Mouse (Mus musculus) kidney, postnatal 36 days (tissue): ENCODE measurements around the gene Ephx1.
"Not testable (repeated sequence)": the region's sequence is repeated elsewhere in the genome, so short reads cannot be mapped to it uniquely, and the experiment has no call there.

ENCODE experiments used
- DNase-seq, 2 experiments: peaks; one replicate each; pipeline ENCODE4 v3.0.0; 2021 to 2022; ENCODE audit warnings: mixed read lengths in 2 of 2

The Ephx1 gene

DNA sequence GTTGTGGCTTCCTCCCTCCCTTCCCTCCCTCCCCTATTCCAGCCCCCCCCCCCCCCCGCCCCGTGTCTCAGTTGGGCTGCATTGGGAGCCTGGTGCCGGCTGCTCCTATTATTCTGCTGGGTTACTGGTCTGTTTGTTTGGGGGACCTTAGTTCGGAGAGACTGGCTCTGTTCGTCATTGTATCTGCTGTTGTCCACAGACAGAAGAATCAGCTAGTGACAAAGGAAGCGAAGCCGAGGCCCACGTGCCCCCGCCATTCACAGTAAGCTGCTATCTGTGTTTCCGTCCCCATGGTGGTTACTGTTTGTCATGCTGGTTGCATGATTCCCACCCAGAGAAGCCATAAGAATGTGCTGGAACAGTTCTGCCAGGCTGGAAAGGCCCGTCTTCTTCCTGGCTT lies 47.8 kb downstream of the Ephx1 start:
- DNase-seq = no peak

DNA sequence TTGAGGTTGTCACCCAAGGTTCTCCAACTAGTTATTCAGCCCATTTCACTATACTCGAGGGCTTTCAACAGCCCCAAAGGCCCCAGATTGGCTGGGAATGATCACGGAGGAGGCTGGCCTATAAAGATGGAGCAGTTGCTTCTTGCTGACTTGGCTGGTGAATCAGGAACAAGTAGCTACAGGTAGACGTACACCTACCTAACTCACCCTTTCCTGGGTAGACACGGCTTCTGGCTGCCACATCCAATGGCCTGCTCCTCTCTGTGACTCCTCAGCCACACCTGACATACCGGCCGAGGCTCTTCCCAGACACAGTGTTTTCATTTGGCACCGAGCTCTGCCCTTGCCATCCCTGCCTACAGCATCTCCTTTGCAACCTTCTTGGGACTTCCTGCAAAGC lies 53.4 kb downstream of the Ephx1 start:
- DNase-seq = no peak

DNA sequence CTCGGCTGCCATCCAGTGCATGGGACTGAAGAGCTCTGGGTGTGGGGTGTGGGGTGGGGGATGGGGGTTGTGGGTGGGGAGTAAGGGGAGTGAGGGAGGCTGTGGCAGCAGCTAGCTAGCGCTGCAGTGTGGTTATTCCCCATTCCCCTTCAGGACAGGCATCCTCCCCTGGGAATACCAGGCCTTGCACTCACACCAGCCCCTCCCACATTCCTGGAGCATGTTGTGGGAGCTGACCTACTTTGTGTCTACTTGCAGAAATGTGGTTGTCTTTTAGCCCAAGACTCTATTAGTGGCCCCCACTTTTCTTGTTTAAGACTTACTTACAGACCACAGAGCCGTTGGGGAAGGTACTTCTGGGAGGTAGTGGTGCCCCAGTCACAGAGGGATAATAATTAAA lies 54.2 kb downstream of the Ephx1 start:
- peak; percentile 43 to 44 for DNase-seq

DNA sequence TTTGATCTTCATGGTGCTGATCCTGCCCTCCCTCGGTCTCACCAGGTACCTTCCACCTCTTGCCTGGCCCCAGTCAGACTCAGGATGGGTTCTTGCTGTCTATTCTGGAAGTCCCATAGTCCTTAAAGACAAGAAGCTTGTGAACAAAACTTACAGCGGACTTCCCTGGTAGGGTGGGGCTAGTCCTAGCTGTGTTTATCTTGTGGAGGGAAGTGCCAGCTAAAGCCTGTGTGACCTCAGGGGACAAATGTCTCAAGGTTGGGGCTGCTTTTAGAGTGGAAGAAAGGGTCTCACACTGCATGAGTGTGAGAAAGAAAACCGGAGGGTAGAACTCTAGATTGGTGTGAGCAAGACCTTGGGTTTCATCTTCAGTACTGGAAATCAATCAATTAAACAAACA lies 54.9 kb downstream of the Ephx1 start:
- DNase-seq = no peak

DNA sequence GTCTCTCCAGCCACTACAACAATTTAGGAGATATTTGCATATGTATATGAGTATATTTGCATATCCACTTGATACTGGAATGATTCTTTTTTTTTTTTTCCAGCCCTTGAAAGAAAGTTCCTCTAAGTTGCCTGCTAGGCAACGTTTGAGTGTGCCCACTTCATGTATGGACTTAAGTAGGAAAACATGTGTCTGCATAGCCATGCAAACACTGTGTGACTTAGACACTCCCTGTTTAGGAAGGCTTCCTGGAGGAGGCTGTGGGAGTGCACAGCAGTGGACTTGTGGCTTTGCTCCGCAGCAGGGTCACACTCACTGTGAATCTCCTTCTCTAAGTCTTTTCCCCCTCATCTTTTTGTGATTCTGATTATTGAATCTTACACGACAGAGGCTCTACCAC lies 61.9 kb downstream of the Ephx1 start:
- DNase-seq = no peak

DNA sequence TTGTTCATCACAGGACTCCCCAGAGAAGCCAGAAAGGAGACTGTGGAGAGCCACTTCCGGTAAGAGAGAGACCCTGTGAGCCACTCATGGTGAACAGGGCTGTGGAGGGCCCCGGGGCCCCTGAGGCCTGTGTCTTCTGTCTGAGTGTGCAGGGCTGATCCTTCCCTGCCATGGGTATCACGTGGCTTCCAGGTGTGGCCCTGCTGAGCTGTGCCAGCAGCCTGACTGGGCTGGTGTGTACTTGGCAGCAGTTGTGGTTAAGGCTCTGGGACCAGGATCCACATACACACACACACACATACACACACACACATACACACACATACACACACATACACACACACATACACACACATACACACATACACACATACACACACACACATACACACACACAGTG lies 62.7 kb downstream of the Ephx1 start:
- peak; percentile 42 to 47 for DNase-seq

DNA sequence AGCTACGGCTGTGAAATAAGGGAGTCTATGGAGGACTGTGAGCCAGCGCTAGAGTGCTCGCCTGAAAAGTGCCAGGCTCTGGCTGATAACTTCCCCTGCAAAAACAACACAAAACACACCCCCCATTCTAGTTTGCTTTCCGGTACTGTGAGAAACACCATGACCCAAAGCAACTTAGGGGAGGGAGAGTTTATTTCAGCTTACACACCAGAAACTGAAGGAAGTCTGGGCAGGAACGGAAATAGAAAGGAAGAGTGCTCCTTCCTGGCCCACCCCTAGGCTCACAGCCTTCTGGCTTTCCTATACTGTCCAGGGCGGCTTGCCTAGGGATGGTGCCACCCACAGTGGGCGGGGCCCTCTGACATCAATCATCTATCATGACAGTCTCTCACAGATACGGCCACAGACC lies 63.7 kb downstream of the Ephx1 start:
- peak; percentile 79 to 84 for DNase-seq

DNA sequence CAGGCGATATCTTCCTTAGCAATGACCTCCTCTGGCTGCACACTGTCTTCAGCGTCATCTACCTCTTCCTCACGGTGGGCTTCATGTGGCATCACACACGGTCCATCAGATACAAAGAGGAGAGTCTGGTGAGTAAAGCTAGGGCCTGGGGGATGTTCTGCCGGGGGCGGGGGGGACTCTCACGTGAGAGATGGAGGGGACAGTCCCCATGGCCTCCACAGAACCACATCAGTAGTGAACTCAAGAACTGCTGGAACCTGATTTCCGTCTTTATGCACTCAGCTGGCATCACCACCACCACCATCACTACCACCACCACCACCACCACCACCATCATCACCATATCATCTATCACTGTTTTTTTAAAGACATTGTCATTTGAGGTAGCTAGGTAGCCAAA lies 64.3 kb downstream of the Ephx1 start:
- DNase-seq = no peak

DNA sequence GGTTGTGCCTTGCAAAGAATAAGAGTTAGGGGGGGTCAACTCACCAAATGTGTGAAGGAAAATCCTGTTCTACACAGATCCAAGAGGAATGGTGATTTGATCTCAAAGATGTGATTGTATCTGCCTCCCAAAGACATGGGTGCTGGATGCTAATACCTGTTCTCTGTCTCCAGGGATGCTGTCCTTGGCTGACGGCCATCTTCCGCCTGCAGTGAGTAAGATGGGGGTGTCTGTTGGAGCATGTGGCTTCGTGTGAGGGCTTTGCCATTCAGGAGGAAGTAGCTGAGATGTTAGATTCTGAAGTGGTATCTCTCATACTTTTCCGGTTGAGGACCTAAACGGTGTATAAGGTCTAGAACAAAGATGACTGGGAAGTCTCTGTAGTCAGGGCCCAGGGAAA lies 67.9 kb downstream of the Ephx1 start:
- DNase-seq = no peak

DNA sequence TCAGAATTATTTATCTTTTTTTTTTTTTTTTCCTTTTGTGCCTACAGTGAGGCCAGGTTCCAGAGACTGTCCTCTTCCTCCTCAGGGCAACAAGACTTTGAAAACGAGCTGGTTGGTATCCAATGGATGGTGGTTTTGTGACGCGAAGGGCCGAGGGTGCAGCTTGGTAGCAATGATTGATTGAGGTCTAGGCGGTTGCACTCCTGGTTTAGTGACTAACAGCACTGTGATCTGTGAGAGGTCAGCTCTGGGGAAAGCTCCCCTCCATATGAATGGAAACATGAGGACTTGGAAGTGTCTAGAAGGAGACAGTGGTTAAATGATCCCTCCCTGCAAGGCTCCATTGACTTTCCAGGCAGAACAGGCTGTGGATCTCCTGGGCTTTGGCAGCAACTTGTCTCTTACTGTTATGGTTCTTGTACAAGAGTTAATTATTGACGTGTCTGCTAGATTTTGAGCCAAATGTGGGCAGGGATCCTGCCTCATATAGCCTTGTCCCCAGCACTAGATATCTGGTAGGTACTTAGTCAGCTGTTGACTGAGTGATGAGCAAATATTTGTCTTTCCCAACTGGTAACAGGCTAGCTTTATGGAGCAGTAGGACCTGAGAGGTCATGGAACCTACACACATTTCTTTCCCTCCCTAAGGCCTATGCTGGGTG lies 68.5 kb downstream of the Ephx1 start:
- DNase-seq = peak; percentile 32 to 82

DNA sequence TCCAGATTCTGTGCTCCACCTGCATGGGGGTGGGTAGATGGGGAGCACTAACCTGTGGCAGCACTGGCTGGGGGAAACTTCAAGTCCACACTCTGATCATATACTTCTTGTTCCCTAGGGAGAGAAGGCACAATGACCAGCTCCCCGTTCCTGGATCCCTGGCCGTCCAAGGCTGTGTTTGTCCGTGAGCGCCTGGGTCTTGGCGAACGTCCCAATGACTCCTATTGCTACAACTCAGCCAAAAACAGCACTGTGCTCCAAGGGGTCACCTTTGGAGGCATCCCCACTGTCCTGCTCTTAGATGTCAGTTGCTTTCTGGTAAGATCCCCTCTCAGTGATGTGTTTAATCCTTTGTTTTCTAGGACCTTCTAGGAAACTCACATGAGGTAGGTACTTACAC lies 74.3 kb downstream of the Ephx1 start:
- peak in 1 of 2 experiments; percentile 30 for DNase-seq

DNA sequence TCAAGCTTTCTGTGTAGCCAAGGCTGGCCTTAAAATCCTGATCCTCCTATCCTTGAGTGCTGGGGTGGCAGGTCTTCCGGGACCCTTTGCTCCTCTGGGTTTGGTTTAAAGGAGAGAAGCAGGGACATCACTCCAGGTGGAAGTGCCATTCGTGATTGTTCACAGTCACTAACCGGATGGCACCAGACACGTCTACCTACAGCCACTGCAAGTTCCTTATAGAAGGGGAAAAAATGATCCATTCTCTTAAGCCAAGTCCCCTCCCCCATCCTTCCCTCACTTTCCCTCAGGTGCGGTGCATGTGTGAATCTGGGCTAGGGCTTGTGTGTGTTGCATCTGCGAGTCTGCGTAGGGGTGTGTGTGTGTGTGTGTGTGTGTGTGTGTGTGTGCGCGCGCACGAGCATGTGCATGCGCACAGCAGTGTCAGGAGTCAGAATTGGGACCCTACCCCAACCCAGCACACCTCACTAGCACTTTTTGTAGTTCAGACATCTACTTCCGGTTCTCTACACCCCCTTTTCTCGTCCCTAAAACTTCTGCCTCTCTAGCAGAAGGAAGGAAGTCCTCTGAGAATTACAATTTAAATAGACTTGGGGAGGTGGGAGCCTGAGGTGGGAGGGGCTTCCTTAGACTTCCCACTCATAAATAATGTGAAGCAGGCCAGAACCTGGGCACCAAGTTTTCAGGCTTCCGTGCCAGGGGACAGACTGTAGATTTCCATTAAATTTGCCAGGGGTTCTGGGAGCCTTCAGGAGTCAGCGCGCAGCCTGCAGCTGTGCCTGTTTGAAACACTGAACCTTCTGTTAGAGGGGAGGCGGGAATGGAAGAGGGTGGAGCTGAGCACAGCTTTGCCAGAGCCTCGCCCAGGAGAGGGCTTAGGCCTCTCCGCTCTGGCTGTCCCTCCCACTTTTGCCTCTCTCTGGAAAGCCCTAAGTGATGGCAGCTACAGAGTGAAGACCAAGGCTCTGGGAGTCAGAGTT lies 75.4 kb downstream of the Ephx1 start:
- DNase-seq = peak; percentile 46 to 50

DNA sequence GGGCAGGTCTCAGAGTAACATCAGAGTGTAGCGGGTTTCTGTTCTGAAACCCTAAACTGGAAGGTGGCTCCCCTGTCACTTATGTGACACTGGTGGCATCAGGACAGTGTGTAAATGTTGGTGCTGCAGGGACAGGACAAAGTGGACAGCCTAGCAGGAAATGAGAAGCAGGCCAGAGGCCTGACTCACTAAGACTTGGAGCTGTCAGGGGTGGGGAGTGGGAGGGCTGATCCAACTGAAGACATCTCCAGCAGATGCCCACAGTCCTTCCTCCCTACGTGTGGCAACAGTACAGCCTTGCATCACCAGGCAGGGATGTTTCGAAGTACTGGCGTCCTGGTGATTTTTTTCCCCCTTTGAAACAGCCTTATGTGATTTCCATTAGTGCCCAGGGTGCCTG lies 76.2 kb downstream of the Ephx1 start:
- DNase-seq = no peak

DNA sequence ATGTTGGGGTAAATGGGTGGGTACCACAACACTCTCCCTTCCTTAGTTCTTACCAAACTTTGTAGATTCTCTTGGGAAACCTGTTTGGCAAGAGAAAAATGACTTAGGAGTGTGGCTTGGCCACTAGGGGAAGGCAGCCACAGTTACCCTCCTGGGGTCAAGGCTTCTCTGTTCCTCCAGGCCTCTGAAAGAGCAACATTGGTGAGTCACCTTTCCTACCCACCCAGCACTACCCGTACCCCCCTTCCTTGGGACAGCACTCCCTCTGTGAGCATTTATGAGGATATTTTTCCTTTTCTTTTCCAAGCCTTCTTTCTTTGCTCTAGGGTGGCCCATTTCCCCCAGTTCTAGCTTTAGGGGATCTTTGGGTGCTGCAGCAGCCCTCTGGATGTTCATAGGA lies 76.8 kb downstream of the Ephx1 start:
- DNase-seq = no peak

DNA sequence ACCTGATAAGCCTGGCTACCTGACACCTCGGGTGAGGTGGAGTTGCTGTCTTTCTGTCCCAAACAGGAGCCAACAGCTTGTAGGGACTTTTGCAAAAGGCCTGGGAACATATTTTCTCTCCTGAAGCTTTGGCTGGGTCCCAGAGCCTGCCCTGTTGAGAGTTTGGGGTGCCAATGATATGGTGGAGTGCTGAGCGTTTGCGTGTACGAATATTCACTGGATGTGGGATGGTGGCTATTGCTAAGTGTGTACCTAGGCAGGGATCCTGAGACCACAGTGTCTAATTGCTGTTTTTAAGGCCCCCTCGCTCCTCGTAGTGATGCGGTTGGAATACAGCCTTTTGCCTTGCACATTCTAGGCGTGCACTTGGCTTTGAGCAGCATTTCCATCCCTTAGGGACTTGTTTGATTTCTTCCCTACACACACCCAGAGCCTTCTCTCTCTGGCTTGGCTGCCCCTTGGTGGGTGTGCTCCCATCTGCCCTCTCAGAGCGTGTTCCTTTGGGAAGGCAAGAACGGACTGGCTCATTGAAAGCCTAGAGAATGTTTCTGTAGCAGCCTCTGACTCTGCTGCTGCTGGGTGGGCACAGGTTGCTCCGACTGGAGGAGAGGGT lies 77.6 kb downstream of the Ephx1 start:
- DNase-seq = no peak

DNA sequence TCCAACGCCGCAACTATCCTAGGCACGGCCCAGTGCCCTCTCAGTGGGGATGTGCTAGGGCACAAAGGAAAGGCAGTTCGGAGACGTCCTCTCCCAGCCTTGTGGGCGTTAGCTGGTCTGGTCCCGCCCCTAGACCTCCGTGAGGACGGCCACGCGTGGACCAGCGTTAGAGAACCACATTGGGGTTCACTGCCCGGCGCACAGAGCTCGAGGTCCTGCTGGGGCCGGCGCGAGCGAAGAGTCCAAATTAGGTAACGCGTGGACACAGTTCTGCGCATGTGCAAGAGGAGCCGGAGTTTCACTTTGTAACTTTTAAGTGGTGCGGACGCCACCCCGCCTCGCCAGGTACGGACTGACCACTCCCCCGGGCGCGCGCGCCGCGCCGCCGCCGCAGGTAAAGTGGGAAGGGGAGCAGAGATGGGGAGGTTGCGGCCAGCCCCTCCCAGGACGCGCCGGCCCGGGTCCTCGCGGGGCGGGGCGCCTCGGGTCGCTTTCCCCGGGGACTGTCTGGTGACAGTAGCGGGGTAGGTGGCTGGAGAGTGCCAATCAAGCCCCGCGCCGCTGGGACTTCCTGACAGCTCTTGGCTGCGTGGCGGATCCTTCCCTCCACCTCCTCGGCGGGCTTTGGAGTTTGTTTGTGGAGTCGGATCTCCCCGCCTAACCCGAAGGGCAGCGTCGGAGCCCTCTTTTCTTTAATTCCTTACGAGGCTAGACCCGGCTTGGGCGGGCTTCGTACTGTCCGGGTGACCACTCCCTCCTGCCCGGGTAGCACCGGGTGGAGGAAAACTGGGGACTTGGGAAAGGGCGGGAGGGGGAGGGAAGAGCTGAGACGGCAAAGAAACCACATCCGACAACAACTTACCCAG lies 78.3 kb downstream of the Ephx1 start, which contains the start of gene Tmem63a:
Gene Tmem63a (plus strand): TSS at position 179 of the 866 bp plus-strand sequence.
- DNase-seq = peak; percentile 86 to 89

DNA sequence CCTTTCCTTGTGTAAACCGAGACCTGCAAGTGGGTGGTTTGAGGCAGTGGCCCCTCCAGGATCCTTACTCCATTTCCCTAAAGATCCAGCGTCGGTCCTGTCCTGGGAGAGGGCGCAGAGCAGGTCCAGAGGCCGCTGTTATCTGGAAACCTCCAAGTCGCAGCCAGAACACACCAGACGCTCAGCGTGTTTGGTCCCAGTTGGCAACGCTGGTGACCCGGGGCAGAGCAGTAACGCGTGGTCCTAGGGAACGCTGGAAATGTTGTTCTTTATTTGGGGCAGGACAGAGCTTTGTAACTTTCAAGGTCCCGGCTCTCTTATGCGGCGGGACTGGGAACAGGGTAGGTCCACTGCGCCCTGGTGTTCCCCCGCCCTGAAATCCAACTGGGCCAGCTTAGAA lies 79.0 kb downstream of the Ephx1 start:
- no peak for DNase-seq

DNA sequence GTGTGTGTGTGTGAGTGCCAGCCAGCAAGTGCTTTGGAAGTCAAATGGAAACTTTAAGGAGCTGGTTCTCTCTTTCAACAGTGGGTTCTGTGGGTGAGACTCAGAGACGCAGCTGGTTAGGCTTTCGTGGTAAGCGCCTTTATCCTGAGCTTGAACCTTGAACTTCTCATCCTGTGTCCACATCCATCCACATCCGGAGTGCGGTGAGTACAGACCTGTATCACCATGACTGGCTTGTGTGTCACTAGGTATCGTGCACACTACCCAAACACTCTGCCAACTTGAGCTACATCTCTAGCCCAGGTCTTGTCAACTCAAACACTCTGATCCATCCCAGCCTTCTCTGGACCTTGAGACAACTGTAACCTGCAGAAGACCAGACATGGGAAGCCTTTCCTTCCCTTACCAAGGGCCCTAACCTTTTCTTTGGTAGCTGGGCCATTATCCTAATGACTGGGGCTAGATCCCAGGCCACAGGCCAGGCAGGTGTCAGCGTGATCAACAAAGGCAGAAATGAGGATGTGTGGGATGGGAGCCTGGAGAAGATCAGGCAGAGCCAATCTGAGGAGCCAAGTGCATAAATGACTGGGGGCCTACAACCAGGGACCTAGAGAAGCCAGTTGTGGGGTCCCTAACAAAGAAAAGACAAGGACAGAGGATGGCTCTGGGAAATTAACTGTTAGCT lies 79.8 kb downstream of the Ephx1 start:
- no peak for DNase-seq

DNA sequence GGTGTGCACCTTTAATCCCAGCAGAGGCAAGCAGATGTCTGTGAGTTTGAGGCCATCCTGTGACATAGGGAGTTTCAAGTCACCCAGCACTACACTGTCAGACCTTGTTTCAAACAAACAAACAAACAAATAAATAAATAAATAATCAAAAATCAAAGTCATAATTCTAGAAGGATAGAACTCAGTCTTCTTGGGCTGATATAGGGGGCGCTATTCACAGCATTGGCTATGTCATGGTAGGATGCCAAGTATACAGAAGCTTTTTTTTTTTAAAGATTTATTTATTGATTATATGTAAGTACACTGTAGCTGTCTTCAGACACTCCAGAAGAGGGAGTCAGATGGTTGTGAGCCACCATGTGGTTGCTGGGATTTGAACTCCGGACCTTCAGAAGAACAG lies 81.9 kb downstream of the Ephx1 start:
- DNase-seq = not testable (repeated sequence)

DNA sequence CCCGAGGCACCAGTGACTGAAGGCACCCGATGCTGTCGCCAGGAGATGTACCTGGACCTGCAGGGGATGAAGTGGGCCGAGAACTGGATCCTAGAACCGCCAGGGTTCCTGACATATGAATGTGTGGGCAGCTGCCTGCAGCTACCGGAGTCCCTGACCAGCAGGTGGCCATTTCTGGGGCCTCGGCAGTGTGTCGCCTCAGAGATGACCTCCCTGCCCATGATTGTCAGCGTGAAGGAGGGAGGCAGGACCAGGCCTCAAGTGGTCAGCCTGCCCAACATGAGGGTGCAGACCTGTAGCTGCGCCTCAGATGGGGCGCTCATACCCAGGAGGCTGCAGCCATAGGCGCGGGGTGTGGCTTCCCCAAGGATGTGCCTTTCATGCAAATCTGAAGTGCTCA lies 83.1 kb downstream of the Ephx1 start:
- DNase-seq = not testable (repeated sequence)

DNA sequence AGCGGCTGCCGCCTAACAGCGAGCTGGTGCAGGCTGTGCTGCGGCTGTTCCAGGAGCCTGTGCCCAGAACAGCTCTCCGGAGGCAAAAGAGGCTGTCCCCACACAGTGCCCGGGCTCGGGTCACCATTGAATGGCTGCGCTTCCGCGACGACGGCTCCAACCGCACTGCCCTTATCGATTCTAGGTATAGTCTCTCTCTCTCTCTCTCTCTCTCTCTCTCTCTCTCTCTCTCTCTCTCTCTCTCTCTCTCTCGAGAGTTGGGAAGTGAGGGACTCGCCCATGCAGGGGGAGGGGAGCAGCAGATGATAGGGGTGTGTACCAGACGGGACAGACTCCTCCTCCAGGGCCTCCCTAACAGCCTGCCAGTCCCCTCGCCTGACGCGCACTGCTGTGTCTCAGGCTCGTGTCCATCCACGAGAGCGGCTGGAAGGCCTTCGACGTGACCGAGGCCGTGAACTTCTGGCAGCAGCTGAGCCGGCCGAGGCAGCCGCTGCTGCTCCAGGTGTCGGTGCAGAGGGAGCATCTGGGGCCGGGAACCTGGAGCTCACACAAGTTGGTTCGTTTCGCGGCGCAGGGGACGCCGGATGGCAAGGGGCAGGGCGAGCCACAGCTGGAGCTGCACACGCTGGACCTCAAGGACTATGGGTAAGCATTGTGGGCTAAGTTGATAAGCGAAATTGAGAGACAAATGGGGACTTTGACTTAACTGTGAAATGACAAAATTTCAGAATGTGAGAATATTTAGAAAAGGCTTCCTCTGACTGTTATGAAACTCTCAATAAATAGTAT lies 83.9 kb downstream of the Ephx1 start:
- peak; percentile 43 to 53 for DNase-seq
